ENCODE assay signal across 11 mouse cellular contexts in the genomic region with DNA sequence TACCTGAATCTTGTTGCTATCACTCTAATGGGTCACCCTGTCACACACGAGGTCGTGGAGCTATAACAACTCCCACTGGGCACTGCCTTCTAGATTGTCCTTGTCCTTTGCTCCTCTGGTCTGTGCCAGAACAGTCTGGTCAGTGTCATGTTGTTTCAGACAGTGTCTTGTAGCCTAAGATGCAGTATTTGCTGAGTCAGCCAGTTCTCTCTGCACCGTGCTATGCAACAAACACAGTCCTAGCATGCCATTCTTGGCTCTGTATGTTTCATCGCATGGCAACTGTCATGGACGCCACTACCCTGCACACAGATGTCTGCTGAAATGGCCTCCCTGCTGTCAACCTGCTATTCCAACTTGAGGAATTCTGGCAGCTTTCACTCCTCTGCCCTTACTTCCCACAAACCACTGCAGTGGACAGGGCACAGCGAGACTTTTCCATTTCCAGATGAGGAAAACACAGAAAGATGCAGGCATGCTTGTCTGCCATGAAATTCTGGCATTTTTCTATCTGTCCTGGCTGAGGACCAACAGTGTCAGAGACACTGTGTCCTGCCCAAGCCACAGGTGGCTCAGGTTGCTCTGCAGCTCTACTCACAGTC.
DNase-seq lines count a peak whose midpoint lies in the region; ATAC-seq and TF ChIP-seq lines count a peak whose summit lies in the region.
"Had no signal": no experiment of that assay in that cellular context is flagged by ENCODE, and none has a peak within 500 bp of the region (broad histone marks: within the 10 kb centered on the region; RNA-seq: fewer than 3 reads in every experiment).

No protein-coding gene starts in this region.

- no peak overlapping the region for H3K27ac ChIP-seq in hindbrain, embryonic 15.5 days (replicated peaks)
- no peak overlapping the region for H3K27ac ChIP-seq in hindbrain, embryonic 11.5 days (ENCODE audit: low read depth, low read length)
- H3K27ac ChIP-seq in lung, embryonic 14.5 days (ENCODE audit: low read depth) = no peak overlapping the region
- peak overlapping the region; percentile 22; the same call in 1 of the 2 replicates for H3K27ac ChIP-seq in limb, embryonic 13.5 days
- H3K27ac ChIP-seq: left cerebral cortex, adult 2 months had no signal

- no peak overlapping the region for H3K4me3 ChIP-seq in hindbrain, embryonic 15.5 days
- no peak overlapping the region for H3K4me3 ChIP-seq in hindbrain, embryonic 11.5 days (ENCODE audit: low read depth, low read length)
- H3K4me3 ChIP-seq in lung, embryonic 14.5 days (ENCODE audit: low read depth, low read length) = no peak overlapping the region
- no peak overlapping the region for H3K4me3 ChIP-seq in limb, embryonic 13.5 days
- no peak overlapping the region for H3K4me3 ChIP-seq in myocyte
- H3K4me3 ChIP-seq: left cerebral cortex, adult 2 months; stomach, embryonic 15.5 days had no signal

- DNase-seq in hindbrain, embryonic 11.5 days (ENCODE audit: low spot score) = no peak
- peak; percentile 10 for DNase-seq in lung, embryonic 14.5 days
- no peak for DNase-seq in lung, postnatal 14 days
- no peak for DNase-seq in thymus, adult 18-20 months
- DNase-seq: cerebellum, adult 18-20 months; right cerebral cortex, postnatal 25 days had no signal

- H3K9ac ChIP-seq in hindbrain, embryonic 15.5 days = no peak overlapping the region
- no peak overlapping the region for H3K9ac ChIP-seq in hindbrain, embryonic 11.5 days (ENCODE audit: low read depth, low read length)
- H3K9ac ChIP-seq in lung, embryonic 14.5 days = no peak overlapping the region
- no peak overlapping the region for H3K9ac ChIP-seq in limb, embryonic 13.5 days
- H3K9ac ChIP-seq: stomach, embryonic 15.5 days had no signal

- 0 out of 2 replicates have a peak, but pooled peaks cover 10% of the 10 kb centered on the region for H3K4me1 ChIP-seq in hindbrain, embryonic 15.5 days (replicated peaks)
- H3K4me1 ChIP-seq in hindbrain, embryonic 11.5 days (replicated peaks; ENCODE audit: control insufficient read depth, insufficient read depth, low read length) = no peaks in the 10 kb centered on the region
- H3K4me1 ChIP-seq in lung, embryonic 14.5 days (ENCODE audit: insufficient read depth) = peaks cover 13% of the 10 kb centered on the region
- peaks cover 33% of the 10 kb centered on the region for H3K4me1 ChIP-seq in limb, embryonic 13.5 days

- peak; percentile 63; the same call in 1 of the 2 replicates for ATAC-seq in hindbrain, embryonic 15.5 days (ENCODE audit: low FRiP score, low read depth)
- ATAC-seq in hindbrain, embryonic 11.5 days (ENCODE audit: low FRiP score) = no peak
- peak; percentile 41; the same call in 1 of the 2 replicates for ATAC-seq in lung, embryonic 14.5 days (ENCODE audit: insufficient read depth)
- ATAC-seq in limb, embryonic 13.5 days (ENCODE audit: low FRiP score, low read depth) = no peak; the same call in 1 of the 2 replicates

- H3K79me2 ChIP-seq in myocyte (ENCODE audit: control insufficient read depth, insufficient read depth) = no peaks in the 10 kb centered on the region

- no peak for TF ChIP-seq POLR2A in myocyte (IDR thresholded peaks at IDR 0.05; ENCODE audit: insufficient read length, low read depth)

- no peaks in the 10 kb centered on the region for H3K36me3 ChIP-seq in hindbrain, embryonic 15.5 days
- H3K36me3 ChIP-seq in hindbrain, embryonic 11.5 days (ENCODE audit: control insufficient read depth, insufficient read depth, low read length) = no peaks in the 10 kb centered on the region
- no peaks in the 10 kb centered on the region for H3K36me3 ChIP-seq in lung, embryonic 14.5 days (ENCODE audit: insufficient read depth)
- no peaks in the 10 kb centered on the region for H3K36me3 ChIP-seq in limb, embryonic 13.5 days
- H3K36me3 ChIP-seq in myocyte (ENCODE audit: control insufficient read depth, insufficient read depth) = no peaks in the 10 kb centered on the region
- H3K36me3 ChIP-seq: stomach, embryonic 15.5 days had no signal

- no peaks in the 10 kb centered on the region for H3K9me3 ChIP-seq in hindbrain, embryonic 15.5 days
- no peaks in the 10 kb centered on the region for H3K9me3 ChIP-seq in hindbrain, embryonic 11.5 days (ENCODE audit: control insufficient read depth, low read length)
- H3K9me3 ChIP-seq in lung, embryonic 14.5 days (ENCODE audit: low read depth, low read length) = no peaks in the 10 kb centered on the region
- H3K9me3 ChIP-seq in limb, embryonic 13.5 days = no peaks in the 10 kb centered on the region
- H3K9me3 ChIP-seq: stomach, embryonic 15.5 days had no signal

- no peaks in the 10 kb centered on the region for H3K27me3 ChIP-seq in hindbrain, embryonic 15.5 days
- no peaks in the 10 kb centered on the region for H3K27me3 ChIP-seq in hindbrain, embryonic 11.5 days (ENCODE audit: control insufficient read depth, insufficient read depth, low read length)
- no peaks in the 10 kb centered on the region for H3K27me3 ChIP-seq in lung, embryonic 14.5 days (ENCODE audit: insufficient read depth, low read length)
- no peaks in the 10 kb centered on the region for H3K27me3 ChIP-seq in limb, embryonic 13.5 days
- H3K27me3 ChIP-seq in myocyte (ENCODE audit: control insufficient read depth, insufficient read depth, insufficient read length) = no peaks in the 10 kb centered on the region
- H3K27me3 ChIP-seq: stomach, embryonic 15.5 days had no signal

- no peak for TF ChIP-seq CTCF in lung, embryonic 14.5 days (IDR thresholded peaks at IDR 0.05; ENCODE audit: low read depth)

- 67% methylated on average over 6 of the region's 6 CpGs for WGBS in hindbrain, embryonic 15.5 days
- WGBS in hindbrain, embryonic 11.5 days = 81% methylated on average over 6 of the region's 6 CpGs
- 79% methylated on average over 6 of the region's 6 CpGs for WGBS in lung, embryonic 14.5 days
- WGBS in limb, embryonic 13.5 days = 79% methylated on average over 6 of the region's 6 CpGs

- H3ac ChIP-seq in myocyte (ENCODE audit: control insufficient read depth, insufficient read length) = no peak overlapping the region

- no peak overlapping the region for H3K4me2 ChIP-seq in hindbrain, embryonic 15.5 days
- H3K4me2 ChIP-seq in hindbrain, embryonic 11.5 days (replicated peaks; ENCODE audit: low read depth, low read length) = no peak overlapping the region
- no peak overlapping the region for H3K4me2 ChIP-seq in lung, embryonic 14.5 days
- H3K4me2 ChIP-seq in limb, embryonic 13.5 days (replicated peaks) = no peak overlapping the region
- peak overlapping the region; percentile 53 for H3K4me2 ChIP-seq in myocyte (ENCODE audit: low read depth)
- H3K4me2 ChIP-seq: stomach, embryonic 15.5 days had no signal

TF ChIP-seq in myocyte, 11 proteins besides CTCF, POLR2A, EP300 and RAD21:
- TF ChIP-seq MYOG (IDR thresholded peaks at IDR 0.05; ENCODE audit: control insufficient read depth in 1 of 3, insufficient read depth in 1 of 3, insufficient read length in 2 of 3, low read depth in 2 of 3) (no peak), POLR2AphosphoS2 (IDR thresholded peaks at IDR 0.05; ENCODE audit: insufficient read length, low read depth) (no peak)

Comparison
In these comparisons a context has a peak if more than half of its experiments do, and no peak if none do; other contexts are left out.
1. ATAC-seq: peak in hindbrain, embryonic 15.5 days (single experiment) and lung, embryonic 14.5 days (single experiment); none in hindbrain, embryonic 11.5 days (single experiment) and limb, embryonic 13.5 days (single experiment).